Mouse (Mus musculus) stomach, postnatal 0 days (tissue): ENCODE measurements at regions not wholly inside any gene's neighbourhood (a gene's known extent, or its start where the extent isn't known, plus 50 kb on each side); places are given as distances from the start of the nearest gene placed in this dataset.

Experiments used
- ATAC-seq: fragments of 200-750 bp; cut with Nextera tagmentation; 2 replicates; pipeline ENCODE4 v1.8.0; 2017; ENCODE audit not compliant: low FRiP score, low TSS enrichment
- DNase-seq: peaks from one replicate; pipeline ENCODE4 v3.0.0-alpha.2; 2016; ENCODE audit warnings: low spot score
- H3K27ac ChIP-seq: fragments of 300-500 bp; sonication (generic); replicated peaks from 2 replicates; pipeline ENCODE4 v1.5.1; 2014; ENCODE audit warnings: mild to moderate bottlenecking, control low read depth
- H3K27me3 ChIP-seq: fragments of 300-500 bp; sonication (generic); 2 replicates; pipeline ENCODE4 v1.6.1; 2014; ENCODE audit warnings: low read length; ENCODE audit not compliant: control insufficient read depth, insufficient read depth
- H3K36me3 ChIP-seq: fragments of 300-500 bp; sonication (generic); 2 replicates; pipeline ENCODE4 v1.6.1; 2014; ENCODE audit warnings: low read length, mixed read lengths; ENCODE audit not compliant: control insufficient read depth, insufficient read depth
- H3K4me1 ChIP-seq: fragments of 300-500 bp; sonication (generic); replicated peaks from 2 replicates; pipeline ENCODE4 v1.6.1; 2014; ENCODE audit warnings: antibody characterized with exemption; ENCODE audit not compliant: control insufficient read depth, insufficient read depth
- H3K4me2 ChIP-seq: fragments of 300-500 bp; sonication (generic); replicated peaks from 2 replicates; pipeline ENCODE4 v1.6.1; 2014; ENCODE audit warnings: low read depth, mild to moderate bottlenecking, control low read depth, moderate library complexity
- H3K4me3 ChIP-seq: fragments of 300-500 bp; sonication (generic); 2 replicates; pipeline ENCODE4 v1.5.1; 2014; ENCODE audit warnings: low read depth, low read length, control low read depth
- H3K9ac ChIP-seq: fragments of 300-500 bp; sonication (generic); 2 replicates; pipeline ENCODE4 v1.6.1; 2014; ENCODE audit warnings: mild to moderate bottlenecking, low read length, control low read depth, mixed read lengths
- H3K9me3 ChIP-seq: fragments of 300-500 bp; sonication (generic); 2 replicates; pipeline ENCODE4 v1.6.1; 2016; ENCODE audit warnings: low read length; ENCODE audit not compliant: control insufficient read depth
- CTCF ChIP-seq: IDR thresholded peaks from 2 replicates; pipeline ENCODE4 v1.5.1; 2016; ENCODE audit warnings: antibody characterized with exemption, low read depth, mild to moderate bottlenecking, moderate library complexity
- EP300 ChIP-seq: optimal IDR thresholded peaks from 2 replicates; pipeline ENCODE3; 2016; ENCODE audit warnings: antibody characterized with exemption
- WGBS: fragments of 180-500 bp; shearing (Covaris S2); extraction: QIAGEN DNeasy Blood & Tissue Kit; methylation state at CpG from one replicate; pipeline ENCODE4 v1.1.7; 2014; 5-methylcytosine and 5-hydroxymethylcytosine counted together

GRCm38 (mm10) chr10:91249681-91250195 lies 68.6 kb upstream of the Tmpo start:
- 23% methylated on average over 18 of the region's 18 CpGs for WGBS
- Histone ChIP-seq H3K4me2 (peak overlapping the region; percentile 45), H3K27ac (no peak overlapping the region), H3K4me1 (no peaks in the 10 kb centered on the region), H3K27me3 (no peaks in the 10 kb centered on the region), H3K36me3 (no peaks in the 10 kb centered on the region), H3K9me3 (no peaks in the 10 kb centered on the region), H3K4me3 (peak overlapping the region; percentile 21), H3K9ac (peak overlapping the region; percentile 43; the same call in 1 of the 2 replicates)
- ATAC-seq, result no peak
- no peak for DNase-seq
- TF ChIP-seq CTCF (no peak), EP300 (no peak)

GRCm38 (mm10) chr10:91244297-91244696 lies 63.2 kb upstream of the Tmpo start:
- Histone ChIP-seq H3K9ac (no peak overlapping the region), H3K27ac (no peak overlapping the region), H3K27me3 (no peaks in the 10 kb centered on the region), H3K4me1 (peaks cover 5% of the 10 kb centered on the region; the same call in 1 of the 2 replicates), H3K9me3 (no peaks in the 10 kb centered on the region), H3K4me2 (no peak overlapping the region), H3K36me3 (no peaks in the 10 kb centered on the region), H3K4me3 (no peak overlapping the region)
- 60% methylated on average over 3 of the region's 3 CpGs for WGBS
- ATAC-seq, result no peak
- TF ChIP-seq CTCF (peak; percentile 81), EP300 (no peak)
- no peak for DNase-seq

DNA sequence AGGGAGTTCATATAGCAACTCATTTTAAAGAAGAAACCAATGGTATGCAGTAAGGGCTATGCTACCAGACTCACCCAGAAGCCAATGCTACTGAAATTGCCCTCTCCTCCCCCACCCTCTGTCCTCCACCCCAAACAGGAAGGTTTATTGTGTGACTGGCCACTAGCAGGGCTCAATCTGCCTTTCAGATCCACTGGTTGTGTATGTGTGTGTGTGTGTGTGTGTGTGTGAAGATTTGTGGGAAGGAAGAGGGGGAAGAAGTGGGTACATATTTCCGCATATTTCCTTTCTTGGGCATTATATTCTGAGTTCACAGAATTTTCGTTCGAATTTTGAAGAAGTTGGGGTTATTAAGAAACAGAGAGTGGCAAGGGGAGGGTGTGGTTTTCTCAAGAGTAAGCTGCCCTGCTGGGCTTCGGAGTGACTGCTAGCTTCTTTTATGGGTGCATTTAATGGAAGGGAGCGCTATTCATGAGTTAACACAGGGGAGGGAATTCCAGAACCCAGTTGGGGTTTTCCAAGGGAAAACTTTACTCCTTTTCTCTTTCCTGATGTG lies 61.5 kb upstream of the Tmpo start:
- TF ChIP-seq EP300 (no peak), CTCF (no peak)
- Histone ChIP-seq H3K4me3 (no peak overlapping the region), H3K27me3 (no peaks in the 10 kb centered on the region), H3K9me3 (no peaks in the 10 kb centered on the region), H3K4me2 (no peak overlapping the region), H3K9ac (no peak overlapping the region), H3K4me1 (peaks cover 5% of the 10 kb centered on the region; the same call in 1 of the 2 replicates), H3K27ac (0 out of 2 replicates have a peak overlapping the region, but pooled peaks have one; percentile 9), H3K36me3 (no peaks in the 10 kb centered on the region)
- DNase-seq (no peak), ATAC-seq (no peak)
- WGBS, result 72% methylated on average over 5 of the region's 5 CpGs

GRCm38 (mm10) chr10:91241611-91242005 lies 60.5 kb upstream of the Tmpo start:
- H3K9me3 ChIP-seq, result no peaks in the 10 kb centered on the region
- peak; percentile 42; the same call in 1 of the 2 replicates for ATAC-seq
- peaks cover 5% of the 10 kb centered on the region; the same call in 1 of the 2 replicates for H3K4me1 ChIP-seq
- peak overlapping the region; percentile 5; the same call in 1 of the 2 replicates for H3K27ac ChIP-seq
- no peaks in the 10 kb centered on the region for H3K36me3 ChIP-seq
- H3K4me3 ChIP-seq, result no peak overlapping the region
- H3K9ac ChIP-seq, result no peak overlapping the region
- no peak for TF ChIP-seq EP300
- TF ChIP-seq CTCF, result no peak; the same call in 1 of the 2 replicates
- DNase-seq, result peak; percentile 18
- peak overlapping the region; percentile 35 for H3K4me2 ChIP-seq
- WGBS, result 17% methylated on average over 7 of the region's 7 CpGs
- H3K27me3 ChIP-seq, result no peaks in the 10 kb centered on the region

- no peaks in the 10 kb centered on the region for H3K36me3 ChIP-seq
- H3K4me2 ChIP-seq, result peak overlapping the region; percentile 35
- DNase-seq (peak; percentile 85), ATAC-seq (peak; percentile 92)
- H3K27me3 ChIP-seq, result no peaks in the 10 kb centered on the region
- peaks cover 5% of the 10 kb centered on the region; the same call in 1 of the 2 replicates for H3K4me1 ChIP-seq
- no peak overlapping the region for H3K9ac ChIP-seq
- H3K27ac ChIP-seq, result peak overlapping the region; percentile 41
- no peak for TF ChIP-seq EP300
- TF ChIP-seq CTCF, result no peak
- H3K9me3 ChIP-seq, result no peaks in the 10 kb centered on the region
- 19% methylated on average over 10 of the region's 10 CpGs for WGBS
- no peak overlapping the region for H3K4me3 ChIP-seq
Observed at GRCm38 (mm10) chr10:91240856-91241610, 59.9 kb upstream of the Tmpo start.

DNA sequence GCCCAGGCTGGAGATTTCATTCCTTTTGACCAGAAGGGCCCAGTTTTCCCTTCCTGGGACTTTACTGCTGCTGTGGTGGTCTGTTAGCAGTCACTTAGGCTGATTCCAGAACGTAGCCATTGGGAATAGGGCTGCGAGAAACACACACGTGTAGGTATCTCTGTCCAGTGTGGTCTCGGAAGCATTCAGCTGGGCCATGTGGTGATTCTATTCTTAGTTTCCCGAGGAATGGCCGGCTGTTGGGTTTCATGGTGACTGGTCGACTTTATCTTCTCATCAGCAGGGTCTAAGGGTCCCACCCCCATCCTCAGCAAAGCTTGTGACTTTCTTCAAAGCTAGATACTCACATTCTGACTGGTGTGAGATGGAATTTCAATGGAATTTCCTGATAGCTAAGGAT lies 59.2 kb upstream of the Tmpo start:
- TF ChIP-seq EP300 (no peak), CTCF (no peak)
- WGBS, result 79% methylated on average over 7 of the region's 7 CpGs
- ATAC-seq (no peak), DNase-seq (no peak)
- no peak overlapping the region for H3K9ac ChIP-seq
- no peaks in the 10 kb centered on the region for H3K9me3 ChIP-seq
- H3K4me1 ChIP-seq, result peaks cover 5% of the 10 kb centered on the region; the same call in 1 of the 2 replicates
- no peak overlapping the region for H3K4me3 ChIP-seq
- H3K36me3 ChIP-seq, result no peaks in the 10 kb centered on the region
- no peaks in the 10 kb centered on the region for H3K27me3 ChIP-seq
- no peak overlapping the region for H3K4me2 ChIP-seq
- H3K27ac ChIP-seq, result no peak overlapping the region
